Mouse (Mus musculus) limb, embryonic 15.5 days (tissue): ENCODE data around the gene Mycbpap. TPM values are rescaled to one million over a fixed set of nuclear protein-coding genes. Genes with fewer than 3 reads are reported as not detected.

Experiments used
- ATAC-seq: fragments of 200-750 bp; cut with Nextera tagmentation; 2 replicates; pipeline ENCODE4 v1.8.0; 2017; ENCODE audit warnings: low read depth, moderate TSS enrichment; ENCODE audit not compliant: insufficient number of reproducible peaks, low FRiP score, low TSS enrichment
- H3K27ac ChIP-seq: fragments of 300-500 bp; sonication (generic); 2 replicates; pipeline ENCODE4 v1.5.1; 2015; ENCODE audit warnings: moderate library complexity, mild to moderate bottlenecking, inconsistent platforms
- H3K27me3 ChIP-seq: fragments of 300-500 bp; sonication (generic); 2 replicates; pipeline ENCODE4 v1.6.1; 2015; ENCODE audit warnings: inconsistent platforms
- H3K36me3 ChIP-seq: fragments of 300-500 bp; sonication (generic); 2 replicates; pipeline ENCODE4 v1.6.1; 2015; ENCODE audit warnings: inconsistent platforms
- H3K4me1 ChIP-seq: fragments of 300-500 bp; sonication (generic); 2 replicates; pipeline ENCODE4 v1.6.1; 2015; ENCODE audit warnings: inconsistent platforms
- H3K4me2 ChIP-seq: fragments of 300-500 bp; sonication (generic); 2 replicates; pipeline ENCODE4 v1.6.1; 2015; ENCODE audit warnings: mild to moderate bottlenecking, inconsistent platforms
- H3K4me3 ChIP-seq: fragments of 300-500 bp; sonication (generic); 2 replicates; pipeline ENCODE4 v1.5.1; 2015; ENCODE audit warnings: mild to moderate bottlenecking, inconsistent platforms
- H3K9ac ChIP-seq: fragments of 300-500 bp; sonication (generic); 2 replicates; pipeline ENCODE4 v1.6.1; 2015; ENCODE audit warnings: inconsistent platforms
- H3K9me3 ChIP-seq: fragments of 300-500 bp; sonication (generic); 2 replicates; pipeline ENCODE4 v1.6.1; 2016; ENCODE audit warnings: inconsistent platforms
- WGBS: fragments of 180-500 bp; shearing (Covaris S2); methylation state at CpG from one replicate; pipeline ENCODE4 v1.1.7; 2015; 5-methylcytosine and 5-hydroxymethylcytosine counted together
- polyA plus RNA-seq: library from polyadenylated mRNA; unstranded; fragments of >200 nt; fragmentation: Nextera tagmentation; extraction: Ambion mirVana; gene quantifications from 2 replicates; pipeline ENCODE4 v1.2.1, GENCODE M21; 2015

Mycbpap gene
- polyA plus RNA-seq, 1 experiment from 2014 or later = 1.5 TPM

DNA sequence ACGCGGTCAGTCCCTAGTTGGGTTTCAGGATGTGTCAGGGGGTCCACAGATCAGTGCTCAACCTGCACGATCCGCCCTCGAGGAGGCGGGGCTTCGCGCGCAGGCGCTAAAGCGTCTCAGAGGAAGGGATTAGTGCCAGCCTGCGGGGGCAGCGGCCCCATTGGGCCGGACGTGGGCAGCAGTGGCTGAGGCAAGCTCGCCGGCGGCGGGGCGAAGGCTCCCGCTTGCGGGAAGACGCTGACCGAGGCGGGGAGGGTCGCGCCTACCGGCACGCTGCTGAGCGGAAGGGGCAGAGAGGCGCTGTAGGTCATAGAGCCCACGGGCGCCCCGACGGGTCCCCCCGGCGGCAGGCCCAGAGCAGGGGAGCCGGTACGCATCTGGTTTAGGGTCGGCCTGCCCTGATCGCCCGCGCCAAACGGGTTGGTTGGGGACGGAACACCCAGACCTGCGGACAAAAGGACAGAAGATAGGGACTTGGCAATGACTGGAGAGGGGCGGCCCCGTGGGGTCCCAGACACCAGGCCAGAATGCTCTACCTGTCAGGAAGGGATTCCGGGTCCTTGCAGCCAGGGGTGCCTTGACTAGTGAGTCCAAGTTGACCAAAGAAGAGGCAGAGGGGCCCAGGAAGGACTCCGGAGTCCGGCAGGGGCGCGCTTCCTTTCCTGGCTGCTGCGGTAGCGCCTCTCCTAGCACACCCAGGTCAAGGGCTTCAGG is 30.4 kb downstream of the Mycbpap start:
- Histone ChIP-seq H3K4me1 (peaks cover 22% of the 10 kb centered on the region), H3K9ac (peak overlapping the region; percentile 51), H3K27ac (no peak overlapping the region), H3K36me3 (no peaks in the 10 kb centered on the region), H3K27me3 (no peaks in the 10 kb centered on the region), H3K9me3 (no peaks in the 10 kb centered on the region), H3K4me2 (peak overlapping the region; percentile 86), H3K4me3 (peak overlapping the region; percentile 52)
- ATAC-seq = no peak
- WGBS = 7% methylated on average over 53 of the region's 55 CpGs

DNA sequence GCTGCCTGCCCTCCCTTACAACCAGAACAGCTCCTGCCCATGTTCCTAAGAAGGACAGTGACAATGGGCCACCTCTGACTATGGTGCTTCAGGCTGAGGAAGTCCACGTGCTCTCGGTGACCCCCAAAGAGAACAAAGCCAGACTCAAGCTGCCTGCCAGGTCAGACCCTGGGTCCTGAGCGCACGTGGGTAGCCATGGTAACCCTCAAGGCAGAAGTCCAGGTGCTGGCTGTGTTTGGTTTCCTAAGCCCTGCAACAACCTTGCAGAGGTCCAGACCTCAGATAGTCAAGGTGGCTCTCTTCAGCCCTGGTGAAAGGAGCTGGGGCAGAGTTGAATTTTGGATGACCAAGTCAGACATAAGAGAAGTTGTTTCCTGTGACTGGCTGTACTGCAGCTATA is 31.8 kb downstream of the Mycbpap start:
- Histone ChIP-seq H3K27ac (no peak overlapping the region), H3K9me3 (no peaks in the 10 kb centered on the region), H3K27me3 (peaks cover 4% of the 10 kb centered on the region; the same call in 1 of the 2 replicates), H3K36me3 (no peaks in the 10 kb centered on the region), H3K4me3 (no peak overlapping the region), H3K4me1 (peaks cover 27% of the 10 kb centered on the region), H3K4me2 (no peak overlapping the region), H3K9ac (no peak overlapping the region)
- no peak for ATAC-seq
- 32% methylated on average over 4 of the region's 4 CpGs for WGBS

DNA sequence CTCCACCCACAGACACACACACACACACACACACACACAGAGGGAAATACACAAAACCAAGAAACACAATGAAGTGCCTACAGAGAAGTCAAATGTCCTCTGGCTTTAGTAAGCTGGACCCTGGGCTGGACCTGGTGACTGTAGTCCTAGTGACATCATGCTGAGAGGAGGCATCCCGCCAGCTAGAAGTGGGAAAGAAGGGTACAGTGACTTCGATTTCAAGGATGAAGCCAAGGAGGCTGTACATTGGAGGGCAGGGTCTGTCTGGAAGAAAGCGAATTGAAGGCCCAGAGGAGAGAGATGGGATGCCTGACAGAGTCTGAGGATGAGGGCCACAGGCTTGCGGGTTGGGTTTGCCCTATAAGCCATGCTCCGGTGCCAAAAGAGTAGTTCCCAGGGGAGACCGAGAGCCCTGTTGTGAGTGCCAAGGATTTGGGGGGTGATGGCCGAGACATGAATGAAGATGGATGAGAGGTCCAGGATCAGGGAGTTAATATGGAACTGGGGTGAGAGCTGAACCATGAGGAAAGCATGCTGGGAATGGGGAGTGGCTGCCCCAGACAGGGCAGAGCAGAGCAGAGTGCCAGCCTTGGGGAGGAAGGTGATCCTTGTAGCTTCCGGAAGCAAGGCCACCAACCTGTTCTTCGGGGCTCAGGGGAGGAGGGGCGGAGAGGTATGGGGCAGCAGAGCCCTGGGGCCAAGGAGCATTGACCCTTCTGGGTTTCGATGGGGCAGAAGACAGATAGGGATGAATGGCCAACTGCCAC is 32.6 kb downstream of the Mycbpap start:
- no peak overlapping the region for H3K27ac ChIP-seq
- H3K9ac ChIP-seq = no peak overlapping the region
- H3K4me2 ChIP-seq = no peak overlapping the region
- no peak overlapping the region for H3K4me3 ChIP-seq
- peaks cover 4% of the 10 kb centered on the region; the same call in 1 of the 2 replicates for H3K27me3 ChIP-seq
- H3K36me3 ChIP-seq = no peaks in the 10 kb centered on the region
- peaks cover 27% of the 10 kb centered on the region for H3K4me1 ChIP-seq
- no peaks in the 10 kb centered on the region for H3K9me3 ChIP-seq
- ATAC-seq = no peak
- WGBS = 82% methylated on average over 11 of the region's 11 CpGs

DNA sequence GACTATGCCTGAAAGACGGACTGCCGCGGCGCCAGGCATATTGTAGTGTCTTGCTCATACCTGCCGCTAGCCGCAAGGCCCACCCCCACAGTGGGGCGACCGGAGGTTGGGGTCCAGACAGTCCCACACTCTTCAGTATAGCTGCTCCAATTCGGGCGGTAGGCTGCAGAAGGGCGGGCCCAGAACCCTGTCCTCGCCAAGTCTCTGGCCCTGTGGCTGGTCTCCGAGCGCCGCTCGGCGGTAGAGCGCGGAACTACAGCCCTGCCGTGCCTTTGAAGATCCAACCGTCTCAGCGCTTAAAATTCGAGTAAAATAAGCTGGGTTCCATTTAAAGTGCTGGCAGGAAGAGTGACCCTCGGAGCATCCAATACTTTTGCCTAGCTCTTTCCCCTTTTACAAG is 35.5 kb downstream of the Mycbpap start, which contains the start of gene Spata20:
Gene Spata20, minus strand, starts transcription at position 179 of the 400 bp plus-strand sequence.
- Histone ChIP-seq H3K27me3 (peaks cover 4% of the 10 kb centered on the region; the same call in 1 of the 2 replicates), H3K4me2 (peak within 1 kb of the TSS; percentile 38), H3K4me3 (0 out of 2 replicates have a peak within 1 kb of the TSS, but pooled peaks have one; percentile 8), H3K36me3 (no peaks in the 10 kb centered on the region), H3K4me1 (peaks cover 12% of the 10 kb centered on the region), H3K9me3 (no peaks in the 10 kb centered on the region), H3K27ac (no peak within 1 kb of the TSS), H3K9ac (no peak within 1 kb of the TSS)
- ATAC-seq = peak; percentile 59; the same call in 1 of the 2 replicates
- WGBS = 2% methylated on average over 24 of the region's 24 CpGs

DNA sequence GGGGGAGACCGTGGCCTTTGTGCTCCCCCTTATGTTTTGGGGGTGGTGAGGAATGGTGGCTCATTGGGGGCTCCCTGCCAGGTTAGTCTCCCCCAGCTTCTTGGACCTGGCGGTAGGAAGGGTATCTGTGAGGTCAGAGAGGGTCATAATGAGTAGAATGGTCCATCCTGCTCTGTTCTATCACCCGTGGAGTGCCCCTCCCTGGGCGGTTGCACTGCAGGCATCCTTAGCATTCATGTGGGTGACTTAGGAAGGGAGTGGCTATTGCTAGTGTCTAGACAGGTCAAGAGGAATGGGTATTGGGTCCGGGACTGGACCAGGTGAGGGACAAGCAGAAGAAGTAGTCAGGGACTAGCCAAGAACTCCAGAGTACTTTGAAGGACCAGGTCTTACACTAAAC is 36.3 kb downstream of the Mycbpap start:
- 75% methylated on average over 5 of the region's 5 CpGs for WGBS
- Histone ChIP-seq H3K4me3 (no peak overlapping the region), H3K27me3 (peaks cover 4% of the 10 kb centered on the region; the same call in 1 of the 2 replicates), H3K9me3 (no peaks in the 10 kb centered on the region), H3K4me2 (no peak overlapping the region), H3K36me3 (no peaks in the 10 kb centered on the region), H3K27ac (no peak overlapping the region), H3K9ac (no peak overlapping the region), H3K4me1 (peaks cover 6% of the 10 kb centered on the region; the same call in 1 of the 2 replicates)
- ATAC-seq = no peak

DNA sequence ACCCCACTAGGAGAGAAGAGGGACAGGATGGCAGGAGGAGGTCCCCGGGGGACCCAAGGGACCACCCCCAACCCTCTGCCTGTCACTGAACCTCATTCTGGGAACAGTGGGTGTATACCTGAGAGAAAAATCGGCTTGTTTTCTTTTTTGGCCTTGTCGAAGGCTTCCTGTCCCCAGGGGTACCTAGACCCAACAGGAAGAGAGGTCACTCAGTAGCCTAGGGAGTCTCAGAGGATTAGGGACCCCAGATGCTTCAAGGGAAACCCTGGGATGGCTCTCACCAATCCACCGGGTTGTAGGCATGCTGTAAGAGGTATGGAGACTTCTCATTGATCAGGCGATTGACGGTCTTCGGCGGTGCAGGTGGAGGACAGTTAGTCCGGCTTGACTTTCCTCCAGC is 36.9 kb downstream of the Mycbpap start:
- Histone ChIP-seq H3K36me3 (no peaks in the 10 kb centered on the region), H3K4me3 (no peak overlapping the region), H3K9me3 (no peaks in the 10 kb centered on the region), H3K4me2 (no peak overlapping the region), H3K27ac (no peak overlapping the region), H3K27me3 (peaks cover 4% of the 10 kb centered on the region; the same call in 1 of the 2 replicates), H3K4me1 (peaks cover 6% of the 10 kb centered on the region; the same call in 1 of the 2 replicates), H3K9ac (no peak overlapping the region)
- WGBS = 87% methylated on average over 9 of the region's 9 CpGs
- no peak for ATAC-seq

DNA sequence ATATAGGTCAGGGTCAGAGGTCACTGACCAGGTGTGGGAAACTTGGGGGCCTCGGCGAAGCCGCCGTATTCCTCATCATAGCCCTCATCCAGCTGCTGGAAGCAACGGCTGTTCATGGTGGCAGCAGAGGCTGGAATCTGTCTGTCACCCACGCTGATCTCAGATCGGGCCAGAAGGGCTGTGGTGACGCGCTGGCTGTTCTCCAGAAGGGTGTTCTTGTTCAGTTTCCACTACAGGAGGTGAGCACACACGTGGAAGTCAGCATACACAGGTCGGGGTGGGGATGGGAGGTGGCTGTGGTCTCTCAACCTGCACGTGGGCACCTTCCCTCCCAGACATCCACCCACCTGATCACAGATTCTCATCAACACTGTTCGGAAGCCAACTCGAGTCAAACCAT is 37.6 kb downstream of the Mycbpap start:
- Histone ChIP-seq H3K9me3 (no peaks in the 10 kb centered on the region), H3K9ac (no peak overlapping the region), H3K36me3 (no peaks in the 10 kb centered on the region), H3K4me2 (no peak overlapping the region), H3K27me3 (peaks cover 4% of the 10 kb centered on the region; the same call in 1 of the 2 replicates), H3K4me3 (no peak overlapping the region), H3K4me1 (peaks cover 6% of the 10 kb centered on the region; the same call in 1 of the 2 replicates), H3K27ac (no peak overlapping the region)
- no peak for ATAC-seq
- WGBS = 60% methylated on average over 14 of the region's 14 CpGs

DNA sequence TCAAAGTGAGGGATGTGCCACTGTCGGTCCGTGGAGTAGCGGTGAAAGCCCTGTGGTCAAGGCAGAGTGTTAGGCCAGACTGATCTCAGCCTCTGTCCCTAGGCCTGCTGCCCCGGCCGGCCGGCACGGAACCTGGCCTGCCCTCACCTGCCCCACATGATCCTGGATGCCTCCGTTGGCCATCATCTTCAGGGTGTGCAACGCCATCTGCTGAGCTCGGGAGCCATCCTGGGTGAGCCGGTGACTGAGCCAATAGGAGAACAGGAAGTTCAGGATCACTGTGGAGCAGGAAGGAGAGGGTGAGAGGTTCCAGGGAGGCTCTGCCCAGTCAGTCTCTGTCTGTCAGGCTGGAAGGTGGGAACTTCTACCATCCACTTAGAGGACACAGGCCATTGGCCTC is 38.1 kb downstream of the Mycbpap start:
- Histone ChIP-seq H3K27me3 (peaks cover 4% of the 10 kb centered on the region; the same call in 1 of the 2 replicates), H3K9ac (no peak overlapping the region), H3K36me3 (no peaks in the 10 kb centered on the region), H3K4me2 (no peak overlapping the region), H3K4me3 (no peak overlapping the region), H3K4me1 (peaks cover 6% of the 10 kb centered on the region; the same call in 1 of the 2 replicates), H3K27ac (no peak overlapping the region), H3K9me3 (no peaks in the 10 kb centered on the region)
- ATAC-seq = no peak
- 73% methylated on average over 11 of the region's 11 CpGs for WGBS

DNA sequence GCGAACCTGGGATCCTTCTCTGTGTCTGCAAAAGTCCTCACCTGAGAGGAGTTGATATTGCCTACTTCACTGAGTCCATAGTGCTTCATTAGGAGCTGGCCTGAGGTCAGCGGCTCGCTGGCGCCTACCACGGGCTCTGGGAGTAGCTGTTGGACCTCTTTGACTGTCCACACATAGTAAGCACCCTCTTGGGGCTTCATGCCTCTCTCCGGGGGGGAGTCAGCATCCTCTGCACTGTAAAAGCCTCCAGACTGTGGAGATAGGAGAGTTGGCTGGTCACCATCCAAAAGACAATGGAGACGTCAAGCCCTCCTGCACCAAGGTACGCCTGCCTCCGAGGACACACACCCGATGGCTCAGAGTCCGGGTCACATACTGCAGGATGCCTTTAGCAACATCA is 38.8 kb downstream of the Mycbpap start:
- 89% methylated on average over 11 of the region's 11 CpGs for WGBS
- Histone ChIP-seq H3K27ac (no peak overlapping the region), H3K4me3 (no peak overlapping the region), H3K27me3 (peaks cover 4% of the 10 kb centered on the region; the same call in 1 of the 2 replicates), H3K9me3 (no peaks in the 10 kb centered on the region), H3K4me1 (peaks cover 7% of the 10 kb centered on the region; the same call in 1 of the 2 replicates), H3K9ac (no peak overlapping the region), H3K36me3 (no peaks in the 10 kb centered on the region), H3K4me2 (no peak overlapping the region)
- ATAC-seq = no peak

DNA sequence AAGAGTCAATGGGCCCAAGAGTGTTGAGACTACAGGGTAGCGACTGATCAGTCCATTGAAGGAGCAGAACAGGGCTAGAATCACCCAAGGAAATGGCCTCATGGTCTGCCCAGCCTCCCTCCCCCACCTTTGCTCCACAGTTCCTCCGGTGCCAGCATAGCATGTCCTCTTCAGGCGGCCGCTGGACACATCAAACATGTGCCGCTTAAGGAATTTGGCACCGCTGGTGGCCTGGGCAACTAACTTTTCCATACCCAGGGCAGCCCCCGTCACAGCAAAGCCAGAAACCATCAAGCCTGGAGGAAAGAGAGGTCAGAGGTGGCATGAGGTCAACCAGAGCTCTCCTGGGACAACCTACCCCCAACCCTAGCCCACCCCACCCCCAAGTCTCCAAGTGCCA is 39.6 kb downstream of the Mycbpap start:
- Histone ChIP-seq H3K4me1 (peaks cover 10% of the 10 kb centered on the region; the same call in 1 of the 2 replicates), H3K9ac (no peak overlapping the region), H3K9me3 (no peaks in the 10 kb centered on the region), H3K4me2 (no peak overlapping the region), H3K4me3 (no peak overlapping the region), H3K36me3 (no peaks in the 10 kb centered on the region), H3K27me3 (peaks cover 4% of the 10 kb centered on the region; the same call in 1 of the 2 replicates), H3K27ac (no peak overlapping the region)
- 90% methylated on average over 7 of the region's 7 CpGs for WGBS
- no peak for ATAC-seq

DNA sequence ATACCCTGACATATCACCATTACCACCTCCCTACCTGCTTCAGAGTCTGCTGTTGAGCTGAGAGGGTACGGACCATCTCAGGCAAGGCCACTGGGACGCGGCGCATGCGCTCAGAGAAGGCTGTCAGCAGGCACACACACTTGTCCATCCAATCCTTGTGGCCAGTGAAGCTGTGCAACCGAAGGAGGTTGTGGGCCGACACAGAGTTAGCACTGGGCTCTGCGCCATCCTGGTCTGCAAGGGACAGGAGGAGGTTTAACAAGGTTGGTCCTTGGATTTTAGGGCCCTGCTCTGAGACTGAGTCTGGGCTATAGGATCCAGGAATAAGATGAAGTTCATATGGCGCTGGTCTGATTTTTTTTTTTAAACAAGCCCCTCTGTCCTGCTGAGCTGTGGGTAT is 41.2 kb downstream of the Mycbpap start:
- WGBS = 88% methylated on average over 9 of the region's 9 CpGs
- Histone ChIP-seq H3K9ac (no peak overlapping the region), H3K4me1 (peaks cover 11% of the 10 kb centered on the region; the same call in 1 of the 2 replicates), H3K4me2 (no peak overlapping the region), H3K9me3 (no peaks in the 10 kb centered on the region), H3K27me3 (peaks cover 6% of the 10 kb centered on the region; the same call in 1 of the 2 replicates), H3K4me3 (no peak overlapping the region), H3K27ac (no peak overlapping the region), H3K36me3 (no peaks in the 10 kb centered on the region)
- no peak for ATAC-seq

DNA sequence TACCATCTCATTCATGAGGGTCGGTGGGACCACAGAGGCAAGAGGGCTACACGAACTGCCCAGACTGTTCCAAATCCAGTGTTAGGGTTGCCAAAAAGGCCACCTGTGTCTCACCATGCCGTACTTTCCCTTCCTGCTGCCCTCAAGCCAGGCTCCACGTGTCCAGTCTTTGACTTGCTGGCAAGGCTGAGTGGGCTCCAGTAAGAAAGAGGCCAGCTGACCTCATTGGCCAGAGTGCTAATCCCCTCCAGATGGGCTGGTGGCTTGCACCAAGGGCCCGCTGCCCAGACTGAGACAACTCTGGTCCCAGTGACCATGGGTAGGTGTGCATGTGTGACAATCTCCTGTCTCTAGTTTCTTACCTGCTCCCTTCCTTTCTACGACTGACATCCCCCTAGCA is 43.9 kb downstream of the Mycbpap start:
- ATAC-seq = no peak
- Histone ChIP-seq H3K9ac (no peak overlapping the region), H3K27ac (no peak overlapping the region), H3K27me3 (peaks cover 17% of the 10 kb centered on the region; the same call in 1 of the 2 replicates), H3K4me1 (peaks cover 30% of the 10 kb centered on the region), H3K9me3 (no peaks in the 10 kb centered on the region), H3K4me3 (no peak overlapping the region), H3K36me3 (no peaks in the 10 kb centered on the region), H3K4me2 (no peak overlapping the region)
- 45% methylated on average over 6 of the region's 6 CpGs for WGBS
